Mouse (Mus musculus) cerebellum, postnatal 10 days (tissue): Measurements from ENCODE around the gene Mrpl4.
"Not testable (repeated sequence)": the region's sequence is repeated elsewhere in the genome, so short reads cannot be mapped to it uniquely, and the experiment has no call there.

Experiments used
- DNase-seq, 2 experiments: peaks; one replicate each; pipeline ENCODE4 v3.0.0; 2021; ENCODE audit warnings: mixed read lengths in 2 of 2

The Mrpl4 gene

GRCm38 (mm10) chr9:21044785-21045184 lies 42.2 kb downstream of the Mrpl4 start:
- not testable (repeated sequence) for DNase-seq

- DNase-seq = no peak
These were observed 42.7 kb downstream of the Mrpl4 start for GRCm38 (mm10) chr9:21045235-21045634.

GRCm38 (mm10) chr9:21051578-21051977 lies 49.0 kb downstream of the Mrpl4 start:
- no peak for DNase-seq
